Mouse (Mus musculus) spleen, postnatal 10 days (tissue): Measurements from ENCODE around the gene Ttpal.
"Not testable (repeated sequence)": the region's sequence is repeated elsewhere in the genome, so short reads cannot be mapped to it uniquely, and the experiment has no call there.

ENCODE experiments used
- DNase-seq, 2 experiments: peaks; one replicate each; pipeline ENCODE4 v3.0.0; 2021 to 2022; ENCODE audit warnings: low spot score in 2 of 2

Ttpal gene

DNA sequence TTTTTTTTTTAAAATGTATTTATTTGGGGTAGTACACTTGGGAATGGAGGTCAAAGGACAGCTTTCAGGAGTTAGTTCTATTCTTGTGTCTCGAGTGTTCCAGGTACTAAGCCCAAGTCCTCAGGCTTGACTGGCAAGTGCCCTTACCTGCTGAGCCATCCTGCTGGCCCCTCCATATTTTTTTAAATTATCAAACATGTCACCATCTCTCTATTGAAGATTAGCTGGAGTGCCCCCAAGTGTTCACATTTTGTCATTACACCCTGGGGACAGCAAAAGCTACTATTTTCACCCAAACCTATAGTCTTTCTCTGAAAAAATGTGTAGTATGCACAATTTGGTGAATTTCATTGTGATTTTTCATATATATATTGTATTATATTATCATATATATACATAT lies 10.0 kb upstream of the Ttpal start:
- DNase-seq: peak in 1 of 2 experiments; percentile 67

DNA sequence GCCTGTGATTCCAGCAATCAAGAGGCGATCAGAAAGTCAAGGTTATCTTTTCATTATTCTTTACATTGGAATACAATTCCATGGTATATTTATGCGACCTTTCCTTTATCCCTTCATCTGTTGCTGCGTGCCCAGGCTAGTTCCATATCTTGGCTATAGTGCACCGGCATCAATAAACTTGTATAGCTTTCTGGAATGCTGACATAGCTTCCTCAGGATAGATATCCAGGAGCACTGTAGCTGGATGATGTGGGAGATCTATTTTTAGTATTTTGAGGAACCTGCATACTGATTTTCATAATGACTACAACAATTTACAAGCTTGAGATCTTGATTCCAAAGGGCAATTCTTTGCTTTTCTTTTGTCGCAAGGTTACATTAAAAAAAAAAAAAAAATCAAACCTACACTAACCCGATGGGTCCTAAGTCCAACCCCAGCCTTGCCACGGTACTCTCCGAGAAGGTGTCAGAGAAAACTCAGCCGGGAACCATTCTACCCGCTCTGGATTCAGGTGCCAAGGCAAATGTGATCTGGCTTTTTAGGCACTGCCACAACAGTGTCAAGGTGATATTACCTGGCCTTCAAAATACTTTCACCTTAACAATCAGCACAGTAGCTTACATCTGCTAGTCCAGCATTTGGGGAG lies 8.4 kb upstream of the Ttpal start:
- DNase-seq: no peak

DNA sequence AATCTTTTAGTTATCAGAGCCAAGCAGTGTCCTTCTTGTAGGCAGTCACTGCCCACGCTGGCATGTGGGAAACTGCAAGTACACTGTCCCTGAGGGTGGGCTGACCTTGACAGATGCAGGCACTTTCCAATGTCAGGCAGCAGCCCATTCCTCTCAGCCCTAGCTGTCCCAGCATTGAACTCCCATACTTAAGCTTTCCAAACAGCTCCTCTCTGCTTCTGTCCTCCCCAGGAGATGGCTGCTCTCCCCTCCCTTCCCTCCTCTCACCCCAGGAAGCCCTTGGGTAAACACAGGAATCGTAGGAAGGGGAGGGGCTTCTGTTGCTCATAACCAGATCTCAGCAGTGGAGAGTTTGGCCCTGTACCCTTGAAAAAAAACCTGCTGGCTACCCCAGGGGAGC lies 7.0 kb upstream of the Ttpal start:
- DNase-seq: no peak

DNA sequence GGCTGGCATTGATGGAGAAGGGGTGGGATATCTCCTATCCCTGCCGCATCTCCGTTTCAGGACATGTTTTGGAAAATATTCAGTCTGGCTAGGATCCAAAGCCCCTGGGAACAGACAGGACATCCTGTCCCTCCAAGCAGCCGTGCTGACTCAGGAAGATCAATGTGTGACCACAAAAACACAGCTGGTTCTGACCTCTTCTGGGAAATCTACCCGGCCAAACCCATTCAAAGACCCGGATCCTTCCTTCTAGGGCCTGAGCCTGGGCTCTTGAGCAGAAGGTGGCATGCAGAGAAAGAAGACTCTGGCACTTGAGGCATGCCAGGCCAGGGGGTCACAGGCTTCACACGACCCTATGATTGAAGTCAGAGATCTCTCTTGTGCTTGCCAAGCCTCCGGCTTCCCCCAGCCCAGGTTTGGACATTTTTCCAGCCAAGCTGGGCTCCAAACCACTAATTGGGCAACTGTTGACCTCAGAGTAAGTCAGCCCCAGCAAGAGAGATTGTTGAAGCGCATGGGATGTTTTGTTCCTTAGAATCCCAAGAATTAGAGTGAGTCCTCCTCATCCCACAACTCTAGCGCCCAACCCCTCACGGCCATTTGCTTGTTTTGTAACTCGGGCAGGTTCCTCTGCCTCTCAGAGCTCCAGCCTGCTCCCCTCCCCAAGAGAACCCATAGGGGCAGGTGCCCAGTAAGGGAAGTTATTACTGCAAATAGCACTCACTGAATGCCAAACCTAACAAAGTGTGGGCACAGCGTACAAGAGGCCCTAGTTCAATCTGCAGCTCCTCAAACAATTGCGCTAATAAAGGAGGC lies 5.8 kb upstream of the Ttpal start:
- no peak for DNase-seq

DNA sequence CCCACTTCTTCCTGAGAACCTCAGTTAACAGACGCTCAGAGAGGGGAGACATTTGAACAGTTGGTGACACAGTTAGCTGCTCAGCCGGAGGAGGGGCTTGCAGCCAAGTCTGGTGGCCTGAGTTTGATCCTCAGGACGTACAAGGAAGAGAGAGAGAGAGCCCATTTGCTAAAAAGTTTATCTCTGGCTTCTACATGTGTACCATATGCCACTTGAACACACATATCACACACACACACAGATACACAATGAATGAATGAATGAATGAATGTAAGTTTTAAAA lies 5.3 kb upstream of the Ttpal start:
- DNase-seq: no peak

DNA sequence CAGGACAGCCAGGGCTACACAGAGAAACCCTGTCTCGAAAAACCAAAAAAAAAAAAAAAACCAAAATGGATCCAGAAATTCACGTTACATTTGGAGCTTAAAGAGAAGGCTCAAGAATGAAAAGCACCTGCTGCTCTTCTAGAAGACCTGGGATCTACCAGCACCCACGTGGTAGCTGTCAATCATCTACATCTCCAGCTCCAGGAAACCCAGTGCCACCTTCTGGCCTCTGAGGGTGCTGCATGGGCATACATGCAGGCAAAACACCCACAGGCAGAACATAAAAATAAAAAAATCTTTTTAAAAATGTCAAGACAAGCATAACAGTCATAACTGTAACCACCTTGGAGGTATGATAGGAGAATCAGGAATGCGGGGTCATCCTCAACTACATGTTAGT lies 4.5 kb upstream of the Ttpal start:
- DNase-seq: peak in 1 of 2 experiments; percentile 82

DNA sequence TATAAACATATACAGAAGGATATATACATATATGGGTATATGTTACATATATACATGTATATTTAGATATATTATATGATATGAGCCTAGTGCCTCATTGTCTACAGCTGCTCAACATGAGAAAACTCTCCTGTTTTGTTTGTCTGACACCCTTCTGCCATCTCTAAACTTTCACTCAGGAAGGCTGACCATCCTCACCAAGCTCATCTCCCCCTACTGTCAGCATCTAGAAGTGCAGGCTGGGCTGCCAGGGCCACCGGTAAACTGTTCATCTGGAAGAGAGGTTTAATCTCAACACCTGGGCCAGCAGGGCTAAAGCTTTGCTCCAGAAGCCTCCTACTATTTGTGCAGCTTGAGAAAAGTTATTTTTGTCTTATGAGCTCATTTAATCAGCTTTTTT lies 2.9 kb upstream of the Ttpal start:
- DNase-seq: peak; percentile 65 to 83

DNA sequence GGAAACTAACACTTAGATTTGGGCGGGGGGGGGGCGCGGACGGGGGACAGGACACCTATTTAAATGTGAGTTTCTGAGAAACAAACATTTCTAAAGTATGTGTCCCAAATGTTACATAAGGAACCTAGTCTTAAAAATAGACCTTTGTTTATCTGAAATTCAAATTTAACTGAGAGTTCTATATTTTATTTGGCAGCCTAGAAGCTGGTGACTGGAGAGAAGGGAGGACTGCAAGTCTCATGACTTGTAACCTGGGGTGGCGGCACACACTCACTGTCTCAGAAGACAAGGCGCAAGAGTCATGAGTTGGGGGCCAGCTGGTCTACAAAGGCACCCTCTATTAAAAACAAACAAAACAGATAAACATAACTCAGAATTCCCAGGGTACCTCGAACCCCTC lies 1.0 kb upstream of the Ttpal start:
- DNase-seq: no peak

DNA sequence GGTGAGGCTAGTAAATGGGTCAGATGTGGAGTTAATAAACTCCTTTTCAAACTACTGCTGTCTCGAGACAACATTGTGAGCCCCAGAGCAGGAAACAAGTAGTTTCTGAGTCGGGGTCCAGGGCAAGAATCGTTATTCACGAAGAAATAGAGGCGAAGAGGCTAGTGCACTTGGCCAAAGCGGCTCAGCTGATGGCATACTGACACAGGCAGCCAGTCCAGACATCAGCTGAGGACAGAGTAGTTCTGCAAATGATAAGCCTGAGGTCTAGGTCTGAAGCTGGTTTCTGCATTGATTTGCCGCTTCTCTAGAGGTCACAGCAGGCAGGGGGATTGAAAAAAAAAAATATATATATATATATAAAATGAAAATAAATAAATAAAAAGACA lies 408 bp upstream of the Ttpal start:
- no peak for DNase-seq

DNA sequence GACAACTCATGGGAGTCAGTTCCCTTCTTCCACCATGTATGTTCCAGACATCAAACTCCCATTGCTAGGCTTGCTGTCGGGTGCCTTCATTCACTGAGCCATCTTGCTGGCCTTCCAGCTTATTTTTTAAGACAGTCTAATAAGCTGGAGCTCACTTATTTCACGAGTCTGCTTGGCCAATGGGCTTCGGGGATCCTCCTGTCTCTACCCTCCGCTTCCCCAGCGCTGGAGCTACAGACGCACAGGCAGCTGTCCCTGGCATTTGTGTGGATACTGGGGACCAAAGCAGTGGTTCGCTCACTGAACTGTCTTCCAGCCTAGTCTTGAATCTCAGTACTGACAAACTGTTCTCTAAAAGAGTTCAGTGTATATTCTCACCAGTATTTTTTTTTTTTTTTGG lies 4.0 kb downstream of the Ttpal start:
- DNase-seq: no peak

DNA sequence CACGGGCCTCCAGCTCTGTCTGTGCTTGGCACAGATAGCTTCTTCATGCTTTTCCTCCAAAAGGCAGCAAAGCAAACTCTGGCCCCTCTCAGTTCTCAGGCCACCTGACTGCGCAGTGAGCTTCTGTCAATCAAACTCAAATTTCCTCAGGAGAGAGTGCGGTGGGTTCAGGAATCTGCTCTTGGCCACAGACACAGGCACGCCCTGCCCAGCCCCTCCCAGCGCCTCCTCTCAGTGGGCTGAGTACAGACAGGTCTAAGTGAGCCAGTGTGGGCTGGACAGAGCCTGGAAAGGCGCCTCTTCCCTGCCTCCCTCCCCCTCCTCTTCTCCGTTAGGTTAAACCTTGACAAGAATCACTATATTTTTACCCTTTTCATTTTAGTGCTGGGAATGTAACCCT lies 5.9 kb downstream of the Ttpal start:
- no peak for DNase-seq

DNA sequence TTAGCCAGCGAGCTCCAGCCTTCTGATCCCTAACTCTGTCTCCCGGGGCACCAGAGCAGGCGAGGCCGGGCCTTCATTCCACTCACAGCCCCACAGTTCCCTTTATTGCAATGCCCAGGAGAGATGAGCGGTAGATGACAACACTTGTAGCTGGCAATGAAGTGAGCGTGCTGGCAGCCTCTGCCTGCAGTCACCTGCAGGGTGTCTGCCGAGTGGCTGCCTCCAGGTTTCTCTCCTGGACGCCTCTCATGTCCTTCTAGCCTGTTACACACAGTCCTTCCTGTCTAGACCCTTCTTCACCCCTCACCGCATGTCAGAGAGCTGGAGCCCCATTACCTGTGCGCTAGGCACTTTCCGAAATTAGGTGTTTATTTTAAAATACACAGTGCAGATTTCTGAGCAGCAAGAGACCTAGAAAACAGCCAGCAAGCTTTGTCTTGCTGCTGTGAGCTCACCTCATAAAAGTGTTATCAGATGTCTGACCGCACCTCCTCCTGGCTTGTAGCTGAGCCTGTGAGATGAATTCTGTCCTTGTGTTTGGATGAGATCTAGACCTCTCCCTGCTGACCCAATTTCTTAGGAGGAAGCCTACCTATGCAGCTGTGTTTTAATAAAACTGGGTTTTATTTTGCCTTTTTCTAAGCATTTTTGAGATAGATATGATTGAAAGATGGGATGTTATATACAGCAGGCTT lies 7.3 kb downstream of the Ttpal start:
- no peak for DNase-seq

DNA sequence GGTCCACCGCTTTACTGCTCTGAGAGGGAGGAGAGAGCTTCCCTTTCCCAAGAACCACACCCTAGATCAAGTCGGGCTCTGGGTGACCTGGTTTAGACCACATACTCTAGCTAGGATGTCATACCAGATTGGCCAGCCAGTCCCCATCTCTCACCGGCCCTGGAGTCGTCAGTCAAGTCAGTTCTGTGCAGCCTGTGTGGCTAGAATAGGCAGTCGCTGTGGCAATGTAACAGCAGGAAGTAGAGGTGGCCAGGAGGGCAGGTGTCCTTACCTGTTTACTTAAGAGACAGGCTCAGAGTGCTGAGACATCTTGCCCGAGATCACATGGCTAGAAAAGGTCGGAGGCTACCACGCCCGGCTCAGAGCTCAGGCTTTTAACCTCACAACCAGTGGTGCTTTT lies 9.1 kb downstream of the Ttpal start:
- no peak for DNase-seq

DNA sequence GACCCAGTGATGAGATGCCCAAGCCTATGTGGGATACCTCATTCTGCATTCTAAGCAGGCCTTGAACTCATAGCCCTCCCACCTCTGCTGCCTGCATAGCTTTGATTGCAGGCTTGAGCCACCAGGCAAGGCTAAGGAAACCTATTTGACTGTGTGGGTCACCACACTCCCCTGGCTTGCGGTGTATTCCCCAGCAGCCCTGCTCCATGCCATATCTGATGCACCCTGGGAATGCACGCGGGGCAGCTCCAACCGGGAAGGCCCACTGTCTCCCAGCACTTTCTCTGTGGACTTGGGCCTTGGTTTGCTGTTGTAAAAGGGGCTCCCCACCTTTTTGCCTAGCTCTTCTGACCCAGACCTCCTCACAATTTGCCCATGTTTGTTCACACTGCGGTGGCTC lies 11.1 kb downstream of the Ttpal start:
- DNase-seq: no peak

DNA sequence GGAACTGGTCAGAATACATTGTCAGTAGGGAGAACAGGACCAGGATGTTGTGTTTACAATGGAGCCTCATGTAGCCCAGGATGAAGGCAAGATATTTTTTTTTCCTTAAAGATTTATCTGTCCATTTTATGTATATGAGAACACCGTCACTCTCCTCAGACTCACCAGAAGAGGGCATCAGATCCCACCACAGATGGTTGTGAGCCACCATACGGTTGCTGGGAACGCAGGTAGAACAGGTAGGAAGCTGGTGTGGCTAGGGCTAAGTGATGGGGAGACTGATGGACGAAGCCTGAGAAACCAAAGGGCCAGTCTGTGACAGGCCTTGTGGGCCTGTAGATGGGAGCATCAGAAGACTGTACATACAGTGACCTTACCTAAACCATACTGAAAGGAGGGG lies 11.9 kb downstream of the Ttpal start:
- DNase-seq: no peak

DNA sequence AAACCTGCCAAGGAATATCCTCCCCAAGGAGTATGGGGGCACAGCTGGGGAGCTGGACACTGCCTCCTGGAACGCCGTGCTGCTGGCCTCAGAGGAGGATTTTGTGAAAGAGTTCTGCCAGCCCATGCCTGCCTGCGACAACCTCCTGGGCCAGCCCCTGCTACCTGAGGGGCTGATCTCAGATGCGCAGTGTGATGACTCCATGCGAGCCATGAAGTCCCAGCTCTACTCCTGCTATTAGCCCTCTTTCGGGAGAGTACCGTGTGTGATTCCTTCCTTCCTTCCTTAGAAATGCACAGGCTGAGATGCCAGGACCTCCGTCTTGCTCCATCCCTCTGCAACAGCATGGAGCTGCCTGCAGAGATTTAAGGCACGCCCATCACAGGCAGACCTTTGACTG lies 13.3 kb downstream of the Ttpal start:
- DNase-seq: no peak

DNA sequence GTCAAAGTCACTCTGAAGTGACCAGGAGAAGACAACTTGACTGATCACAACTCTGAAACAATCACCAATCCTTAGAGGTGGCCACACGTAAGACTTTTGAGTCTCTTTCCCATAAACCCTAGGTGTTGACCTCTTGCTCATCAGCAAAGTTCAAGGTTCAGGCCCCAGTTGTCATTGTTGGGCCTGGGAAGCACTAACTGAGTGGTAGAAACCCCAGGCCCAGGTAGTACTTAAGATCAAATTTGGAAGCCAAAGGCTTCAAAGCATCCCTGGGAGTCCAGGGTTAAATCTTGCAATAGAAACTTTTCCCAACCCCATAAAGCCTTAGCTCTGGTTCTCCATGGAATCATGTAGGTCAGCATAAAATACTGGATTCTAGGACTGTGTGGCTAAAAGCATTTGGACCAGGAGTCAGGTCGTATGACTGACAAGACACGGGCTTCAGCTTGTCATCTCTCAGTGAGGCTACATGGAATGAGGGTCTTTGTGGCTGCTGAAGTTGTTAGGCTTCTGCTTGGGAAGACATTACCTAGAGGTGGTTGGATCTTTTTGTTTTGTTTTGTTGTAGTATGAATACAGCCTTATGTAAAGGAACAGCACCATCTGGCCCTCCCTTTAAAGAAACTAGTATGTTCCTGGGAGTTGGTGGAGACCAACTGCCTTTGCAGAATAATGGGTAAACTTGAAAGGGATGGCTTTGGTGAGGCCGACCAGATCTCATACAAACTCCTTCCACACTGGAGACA lies 14.0 kb downstream of the Ttpal start:
- DNase-seq: no peak

DNA sequence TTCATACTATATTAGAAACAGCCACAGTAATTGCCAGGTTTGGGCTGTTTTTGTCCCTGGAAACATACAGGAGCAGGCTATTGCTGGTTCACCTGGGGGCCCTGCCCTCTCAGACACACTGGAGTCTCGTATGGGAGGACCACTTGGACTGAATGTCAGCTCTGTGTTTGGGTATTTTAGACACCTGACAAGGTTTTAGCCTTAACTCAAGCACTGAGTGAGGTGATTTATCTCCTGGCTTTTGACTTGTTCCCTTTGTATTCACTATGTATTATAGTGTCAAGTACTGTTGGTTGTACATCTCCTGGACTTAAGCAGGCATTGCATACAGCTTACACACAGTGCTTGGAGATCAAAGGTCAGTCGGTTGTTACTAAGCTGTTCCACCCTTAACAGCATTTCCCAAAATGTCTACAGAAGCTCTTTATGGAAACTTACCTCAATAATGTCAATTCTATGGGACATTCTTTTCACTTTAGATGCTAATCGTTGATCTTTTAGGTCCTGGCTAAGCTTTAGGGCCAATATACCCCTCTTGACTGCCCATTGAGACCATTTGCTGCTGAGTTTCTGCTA lies 14.6 kb downstream of the Ttpal start:
- DNase-seq: no peak

DNA sequence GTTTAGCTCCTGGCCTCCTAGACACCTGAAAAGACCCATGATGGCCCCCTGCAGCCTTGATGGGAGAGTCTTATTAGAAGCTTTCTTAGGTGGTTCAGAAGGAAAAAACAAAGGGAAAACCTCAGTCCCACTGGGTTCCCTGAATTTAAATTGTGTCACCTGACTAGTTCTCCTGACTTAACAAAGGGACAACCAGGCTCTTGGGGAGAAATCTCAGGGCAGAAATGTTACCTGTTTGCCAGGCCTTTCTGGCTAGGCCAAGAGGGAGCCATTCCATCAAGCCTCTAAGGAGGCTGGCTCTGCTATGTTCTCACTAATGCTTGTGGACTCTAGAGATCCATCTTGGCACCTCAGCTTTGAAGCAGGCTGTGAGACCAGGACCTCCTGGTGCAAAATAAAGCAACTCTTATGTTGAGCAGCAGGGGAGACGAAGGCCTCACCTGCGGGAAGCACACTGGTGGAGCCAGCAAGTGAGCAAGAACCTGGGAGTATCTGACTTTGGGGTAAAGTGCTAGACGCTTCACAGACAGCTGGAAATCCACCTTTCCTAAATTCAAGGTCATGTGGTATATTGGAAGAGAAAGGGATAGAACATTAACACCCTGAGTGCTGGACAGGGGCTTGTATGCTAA lies 15.2 kb downstream of the Ttpal start:
- DNase-seq: no peak

DNA sequence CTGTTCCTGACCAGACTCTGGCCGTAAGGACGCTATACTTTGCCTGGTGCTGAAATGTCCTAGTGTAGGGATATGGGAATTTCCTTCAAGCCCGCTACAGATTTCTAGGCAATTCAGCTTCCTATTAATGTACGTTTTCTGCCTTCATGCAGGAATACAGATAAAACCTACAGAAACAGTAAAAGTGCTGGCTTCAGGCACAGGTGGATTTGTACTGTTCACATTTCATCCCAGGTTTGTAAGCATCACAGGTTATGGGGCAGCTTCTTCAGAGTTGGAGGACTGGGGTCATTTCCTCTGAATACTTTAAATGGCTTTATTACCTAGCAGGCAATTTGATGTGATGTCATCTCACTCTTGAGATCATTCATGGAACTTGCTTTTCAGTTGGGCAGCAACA lies 15.8 kb downstream of the Ttpal start:
- DNase-seq: no peak

DNA sequence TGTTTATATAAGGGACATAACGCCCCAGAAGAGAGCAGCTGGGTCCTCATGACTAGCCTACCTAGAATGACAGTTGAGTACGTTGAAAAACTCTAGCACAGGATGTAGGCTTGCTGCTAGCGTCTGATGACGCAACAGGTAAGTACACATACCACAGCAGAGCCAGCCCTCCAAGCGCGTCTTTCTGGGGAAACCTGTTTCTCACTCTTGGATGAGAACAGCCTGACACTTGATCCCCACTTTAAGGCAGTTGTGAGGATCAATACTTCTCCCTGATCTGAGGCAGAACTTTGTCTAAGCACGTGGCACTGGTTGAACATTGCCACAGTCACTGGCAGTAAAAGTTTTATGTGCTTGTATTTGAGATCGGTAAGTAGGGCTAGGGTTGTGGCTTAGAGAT lies 18.3 kb downstream of the Ttpal start:
- DNase-seq: no peak

DNA sequence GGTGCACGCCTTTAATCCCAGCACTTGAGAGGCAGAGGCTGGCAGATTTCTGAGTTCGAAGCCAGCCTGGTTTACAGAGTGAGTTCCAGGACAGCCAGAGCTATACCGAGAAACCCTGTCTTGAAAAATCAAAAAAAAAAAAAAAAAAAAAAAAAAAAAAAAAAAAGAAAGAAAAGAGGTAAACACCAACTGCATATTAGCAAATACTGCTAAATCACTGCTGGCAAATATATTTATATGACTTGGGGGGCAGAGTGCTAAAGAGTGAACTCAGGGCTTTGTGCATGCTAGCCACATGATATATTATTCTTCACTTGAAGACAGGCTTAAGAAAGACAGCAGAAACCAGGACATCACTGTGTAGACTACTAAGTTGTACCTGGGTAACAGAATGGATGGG lies 19.3 kb downstream of the Ttpal start:
- not testable (repeated sequence) for DNase-seq
